Mouse (Mus musculus) myocyte (in vitro differentiated cells): ENCODE measurements around the gene H2-Ke6. TPM values are rescaled to one million over a fixed set of nuclear protein-coding genes. Genes with fewer than 3 reads are reported as not detected.

Experiments
- H3K27me3 ChIP-seq: one replicate; pipeline ENCODE4 v1.6.1; 2011; ENCODE audit not compliant: control insufficient read depth, insufficient read depth, insufficient read length
- H3K36me3 ChIP-seq: one replicate; pipeline ENCODE4 v1.6.1; 2011; ENCODE audit not compliant: control insufficient read depth, insufficient read depth
- H3K4me2 ChIP-seq: one replicate; pipeline ENCODE4 v1.6.1; 2011; ENCODE audit warnings: low read depth, control low read depth
- H3K4me3 ChIP-seq: one replicate; pipeline ENCODE4 v1.5.1; 2011; ENCODE audit warnings: mild to moderate bottlenecking, control low read depth, moderate library complexity
- H3K79me2 ChIP-seq: one replicate; pipeline ENCODE4 v1.6.1; 2011; ENCODE audit not compliant: control insufficient read depth, insufficient read depth
- H3ac ChIP-seq: one replicate; pipeline ENCODE4 v1.6.1; 2011; ENCODE audit not compliant: control insufficient read depth, insufficient read length
- CEBPB ChIP-seq: IDR thresholded peaks from 2 replicates; pipeline ENCODE4 v1.6.1; 2011; ENCODE audit warnings: mild to moderate bottlenecking, moderate library complexity; ENCODE audit not compliant: poor library complexity, insufficient read depth, severe bottlenecking
- E2F4 ChIP-seq: IDR thresholded peaks from one replicate; pipeline ENCODE4 v1.6.1; 2011; ENCODE audit warnings: mild to moderate bottlenecking, control low read depth, moderate library complexity; ENCODE audit not compliant: insufficient read depth
- MAX ChIP-seq: IDR thresholded peaks from one replicate; pipeline ENCODE4 v1.6.1; 2011; ENCODE audit warnings: low read depth, mild to moderate bottlenecking, control low read depth
- MYOD1 ChIP-seq, 3 experiments: IDR thresholded peaks; one replicate each; pipeline ENCODE4 v1.6.1; 2011; ENCODE audit warnings: control low read depth in 2 of 3, low read depth in 2 of 3, mild to moderate bottlenecking in 2 of 3, moderate library complexity in 1 of 3; ENCODE audit not compliant: insufficient read length in 2 of 3, control insufficient read depth in 1 of 3
- MYOG ChIP-seq, 3 experiments: IDR thresholded peaks; one replicate each; pipeline ENCODE4 v1.6.1; 2011; ENCODE audit warnings: control low read depth in 2 of 3, low read depth in 2 of 3, mild to moderate bottlenecking in 2 of 3; ENCODE audit not compliant: insufficient read length in 2 of 3, control insufficient read depth in 1 of 3, insufficient read depth in 1 of 3
- POLR2A ChIP-seq: IDR thresholded peaks from one replicate; pipeline ENCODE4 v1.6.1; 2011; ENCODE audit warnings: low read depth, mild to moderate bottlenecking, control low read depth, moderate library complexity; ENCODE audit not compliant: insufficient read length
- POLR2AphosphoS2 ChIP-seq: IDR thresholded peaks from one replicate; pipeline ENCODE4 v1.6.1; 2011; ENCODE audit warnings: low read depth, control low read depth; ENCODE audit not compliant: insufficient read length
- REST ChIP-seq: IDR thresholded peaks from one replicate; pipeline ENCODE4 v1.6.1; 2011; ENCODE audit warnings: mild to moderate bottlenecking, control low read depth, moderate library complexity; ENCODE audit not compliant: insufficient read depth, insufficient read length
- SRF ChIP-seq: IDR thresholded peaks from one replicate; pipeline ENCODE4 v1.6.1; 2011; ENCODE audit warnings: low read depth; ENCODE audit not compliant: control insufficient read depth, insufficient read length
- TCF12 ChIP-seq: IDR thresholded peaks from one replicate; pipeline ENCODE4 v1.6.1; 2011; ENCODE audit warnings: mild to moderate bottlenecking, control low read depth; ENCODE audit not compliant: poor library complexity, insufficient read depth, severe bottlenecking
- TCF3 ChIP-seq: IDR thresholded peaks from one replicate; pipeline ENCODE4 v1.6.1; 2011; ENCODE audit warnings: low read depth, control low read depth; ENCODE audit not compliant: insufficient read length
- USF1 ChIP-seq: IDR thresholded peaks from one replicate; pipeline ENCODE4 v1.6.1; 2011; ENCODE audit warnings: low read depth, mild to moderate bottlenecking, control low read depth, moderate library complexity
- polyA plus RNA-seq: library from polyadenylated mRNA; unstranded; fragments of >200 nt; fragmentation: generic; extraction: Trizol; gene quantifications from one replicate; pipeline ENCODE4 v1.2.1, GENCODE M21; 2012; ENCODE audit warnings: missing spikeins

Gene H2-Ke6
- polyA plus RNA-seq, 1 experiment = 51.1 TPM

DNA sequence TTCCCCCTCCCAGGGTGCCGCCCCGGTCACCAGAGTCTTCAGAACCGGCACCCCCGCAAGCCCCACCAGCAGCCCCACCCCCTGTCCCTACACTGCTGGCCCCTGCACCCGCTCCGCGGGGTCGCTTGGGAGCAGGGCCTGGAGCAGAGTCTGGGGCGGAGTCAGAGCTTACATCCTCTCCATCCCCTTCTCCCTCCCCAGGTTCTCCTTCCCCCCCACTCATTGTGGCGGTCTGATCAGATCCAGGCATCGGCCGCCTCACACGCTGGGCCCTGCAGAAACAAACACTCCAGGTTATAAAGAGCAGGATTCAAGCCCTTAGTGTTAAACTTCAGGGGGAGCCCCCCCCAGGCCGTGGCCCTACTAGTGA, 5.5 kb downstream of the H2-Ke6 start:
- TF ChIP-seq TCF3 (no peak), USF1 (no peak), POLR2AphosphoS2 (no peak), MYOD1 (IDR thresholded peaks at IDR 0.05; ENCODE audit: control insufficient read depth in 1 of 3, insufficient read length in 2 of 3, low read depth in 2 of 3) (no peak), CEBPB (no peak), SRF (no peak), POLR2A (no peak), REST (no peak), TCF12 (no peak), MYOG (IDR thresholded peaks at IDR 0.05; ENCODE audit: control insufficient read depth in 1 of 3, insufficient read depth in 1 of 3, insufficient read length in 2 of 3, low read depth in 2 of 3) (no peak), E2F4 (no peak), MAX (no peak)
- H3K36me3 ChIP-seq = no peaks in the 10 kb centered on the region
- no peaks in the 10 kb centered on the region for H3K79me2 ChIP-seq
- H3K4me3 ChIP-seq = no peak overlapping the region
- no peaks in the 10 kb centered on the region for H3K27me3 ChIP-seq
- no peak overlapping the region for H3K4me2 ChIP-seq
- H3ac ChIP-seq = no peak overlapping the region

DNA sequence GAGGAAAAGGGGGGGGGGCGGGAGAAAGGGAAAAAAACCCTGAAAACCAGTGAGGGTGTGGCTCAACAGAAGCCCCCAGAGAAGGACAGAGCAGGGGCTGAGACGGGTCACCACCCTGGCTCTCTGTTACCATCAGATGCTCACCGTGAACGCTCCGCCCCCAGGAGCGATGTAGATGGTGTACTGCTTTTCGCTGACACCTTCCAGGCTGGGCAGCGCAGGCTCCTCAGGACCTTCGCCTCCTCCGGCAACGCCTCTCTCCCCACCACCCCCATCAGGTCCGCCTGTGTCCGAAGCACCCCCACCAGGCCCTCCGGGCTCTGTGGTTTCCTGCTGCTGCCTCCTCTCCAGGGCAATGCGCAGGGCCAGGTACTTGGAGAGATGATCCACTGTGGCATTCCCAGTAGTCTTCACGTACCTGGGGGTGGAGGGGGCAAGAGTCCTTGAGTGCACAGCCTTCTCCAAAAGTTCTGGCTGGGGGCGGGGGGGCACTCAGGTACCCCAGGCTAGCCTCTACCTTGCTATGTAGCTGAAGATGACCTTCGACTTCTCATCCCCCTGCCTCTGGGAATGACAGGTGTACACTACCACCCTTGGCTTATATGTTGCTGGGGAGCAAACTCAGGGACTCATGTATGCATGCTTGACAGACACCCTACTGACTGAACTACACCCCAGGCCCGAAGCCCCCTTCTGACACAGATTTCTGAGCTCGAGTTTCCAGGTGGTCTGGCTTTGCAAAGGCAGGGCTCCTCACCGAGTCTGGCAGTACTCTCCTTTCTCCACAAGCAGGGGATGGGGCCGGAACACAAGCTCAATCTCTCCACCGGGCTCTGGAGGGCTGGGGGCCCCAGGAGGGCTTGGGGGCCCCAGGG, 6.1 kb downstream of the H2-Ke6 start:
- no peak for TF ChIP-seq MYOD1 (IDR thresholded peaks at IDR 0.05; ENCODE audit: control insufficient read depth in 1 of 3, insufficient read length in 2 of 3, low read depth in 2 of 3)
- no peak for TF ChIP-seq TCF3
- no peak for TF ChIP-seq REST
- no peak for TF ChIP-seq E2F4
- TF ChIP-seq MAX = no peak
- TF ChIP-seq USF1 = no peak
- no peak for TF ChIP-seq CEBPB
- TF ChIP-seq MYOG (IDR thresholded peaks at IDR 0.05; ENCODE audit: control insufficient read depth in 1 of 3, insufficient read depth in 1 of 3, insufficient read length in 2 of 3, low read depth in 2 of 3) = no peak
- TF ChIP-seq POLR2A = no peak
- no peak for TF ChIP-seq POLR2AphosphoS2
- TF ChIP-seq TCF12 = no peak
- no peak for TF ChIP-seq SRF
- H3K79me2 ChIP-seq = no peaks in the 10 kb centered on the region

DNA sequence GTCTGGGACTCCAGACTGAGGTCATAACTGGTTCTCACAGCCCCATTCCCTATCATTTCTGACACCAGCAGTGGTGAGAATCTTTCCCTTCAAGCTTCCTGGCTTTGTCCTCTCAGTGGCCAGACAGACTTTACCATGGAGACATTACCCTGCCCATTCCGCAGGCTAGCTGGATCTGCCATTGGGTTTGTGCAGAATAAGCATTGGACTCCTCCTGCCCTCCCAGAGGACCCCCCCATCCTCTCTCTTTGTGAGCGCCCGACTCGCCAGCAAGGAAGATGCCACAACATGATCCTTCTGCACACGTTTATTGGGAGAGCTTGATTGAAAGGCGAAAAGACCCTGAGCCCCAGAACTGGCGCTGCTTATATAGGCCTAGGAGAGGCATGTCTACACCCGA, 14.4 kb downstream of the H2-Ke6 start:
- no peaks in the 10 kb centered on the region for H3K27me3 ChIP-seq
- H3K4me3 ChIP-seq = no peak overlapping the region
- no peak overlapping the region for H3ac ChIP-seq
- H3K36me3 ChIP-seq = no peaks in the 10 kb centered on the region
- no peaks in the 10 kb centered on the region for H3K79me2 ChIP-seq
- no peak for TF ChIP-seq E2F4
- no peak for TF ChIP-seq POLR2A
- no peak for TF ChIP-seq MAX
- TF ChIP-seq TCF12 = no peak
- no peak for TF ChIP-seq REST
- TF ChIP-seq MYOG (IDR thresholded peaks at IDR 0.05; ENCODE audit: control insufficient read depth in 1 of 3, insufficient read depth in 1 of 3, insufficient read length in 2 of 3, low read depth in 2 of 3) = no peak
- TF ChIP-seq SRF = no peak
- no peak for TF ChIP-seq POLR2AphosphoS2
- no peak for TF ChIP-seq TCF3
- TF ChIP-seq USF1 = no peak
- H3K4me2 ChIP-seq = no peak overlapping the region

More for the DNA sequence above, 6.1 kb downstream of the H2-Ke6 start:
- H3K27me3 ChIP-seq = no peaks in the 10 kb centered on the region
- H3ac ChIP-seq = no peak overlapping the region
- no peaks in the 10 kb centered on the region for H3K36me3 ChIP-seq
- H3K4me3 ChIP-seq = no peak overlapping the region
- no peak overlapping the region for H3K4me2 ChIP-seq

DNA sequence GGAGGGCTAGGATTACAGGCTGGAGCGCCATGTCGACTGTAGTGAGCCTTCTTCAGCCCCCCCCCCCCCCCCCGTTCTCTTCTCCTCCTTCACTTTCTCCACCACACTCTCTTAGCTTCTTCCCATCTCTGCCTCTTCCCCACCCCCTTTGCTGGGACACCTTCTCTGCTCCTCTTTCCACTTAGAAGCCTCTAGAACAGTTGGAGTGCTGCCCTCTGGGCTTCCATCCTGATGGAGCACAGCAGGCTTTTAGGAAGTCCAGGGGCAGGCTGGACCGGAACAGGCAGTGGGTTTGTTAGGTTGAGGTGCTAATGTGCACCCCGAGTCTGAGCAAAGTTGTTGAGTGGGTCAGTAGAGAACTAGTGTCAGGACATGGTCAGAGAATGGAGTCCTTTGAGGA, 17.7 kb downstream of the H2-Ke6 start:
- TF ChIP-seq TCF12 = no peak
- no peak for TF ChIP-seq USF1
- TF ChIP-seq POLR2A = no peak
- no peak for TF ChIP-seq MYOD1 (IDR thresholded peaks at IDR 0.05; ENCODE audit: control insufficient read depth in 1 of 3, insufficient read length in 2 of 3, low read depth in 2 of 3)
- TF ChIP-seq MYOG (IDR thresholded peaks at IDR 0.05; ENCODE audit: control insufficient read depth in 1 of 3, insufficient read depth in 1 of 3, insufficient read length in 2 of 3, low read depth in 2 of 3) = no peak
- TF ChIP-seq E2F4 = no peak
- Histone ChIP-seq H3K27me3 (peaks cover 6% of the 10 kb centered on the region), H3ac (no peak overlapping the region)

DNA sequence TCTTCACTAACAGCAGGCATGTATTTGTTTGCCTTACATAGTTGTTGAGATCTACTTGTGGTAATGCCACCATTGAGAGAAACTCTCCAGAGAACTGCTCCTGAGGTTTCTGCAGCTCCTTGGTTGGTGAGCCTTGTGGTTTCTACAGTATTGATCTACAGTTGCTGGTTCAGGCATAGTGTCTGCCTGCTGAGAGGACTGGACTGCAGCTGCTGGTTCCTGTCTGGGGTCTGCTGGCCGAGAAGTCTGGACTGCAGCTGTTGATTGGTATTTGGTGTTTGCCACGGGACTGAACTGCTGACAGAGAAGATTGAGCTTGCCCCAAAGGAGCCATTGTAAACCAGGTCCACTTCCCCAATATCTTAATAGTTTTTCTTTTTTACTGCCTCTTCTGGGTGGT, 21.3 kb downstream of the H2-Ke6 start:
- no peak overlapping the region for H3K4me3 ChIP-seq
- H3K79me2 ChIP-seq = no peaks in the 10 kb centered on the region
- H3K36me3 ChIP-seq = no peaks in the 10 kb centered on the region
- peaks cover 6% of the 10 kb centered on the region for H3K27me3 ChIP-seq
- TF ChIP-seq POLR2A (no peak), MYOD1 (IDR thresholded peaks at IDR 0.05; ENCODE audit: control insufficient read depth in 1 of 3, insufficient read length in 2 of 3, low read depth in 2 of 3) (peak in 2 of 3 experiments; percentile 16 to 52)
- H3K4me2 ChIP-seq = no peak overlapping the region
- no peak overlapping the region for H3ac ChIP-seq

More for the DNA sequence above, 17.7 kb downstream of the H2-Ke6 start:
- no peaks in the 10 kb centered on the region for H3K36me3 ChIP-seq
- no peaks in the 10 kb centered on the region for H3K79me2 ChIP-seq
- no peak overlapping the region for H3K4me2 ChIP-seq
- H3K4me3 ChIP-seq = no peak overlapping the region
